ENCODE assay signal across 8 mouse cellular contexts in genomic region chr8:121829048-121829776, GRCm38 (mm10). TPM values are rescaled to one million over a fixed set of nuclear protein-coding genes. Genes with fewer than 3 reads are reported as not detected.
DNase-seq lines count a peak whose midpoint lies in the region; ATAC-seq and TF ChIP-seq lines count a peak whose summit lies in the region.

TSS of gene Klhdc4 (minus strand) at chr8:121829569.

- no peak within 1 kb of the TSS for H3K27ac ChIP-seq in heart, embryonic 11.5 days (ENCODE audit: low read depth, low read length)
- peak within 1 kb of the TSS; percentile 38; the same call in 1 of the 2 replicates for H3K27ac ChIP-seq in kidney, embryonic 16.5 days (ENCODE audit: low read length)
- H3K27ac ChIP-seq in liver, adult 2 months (replicated peaks; ENCODE audit: insufficient read depth, low read depth, low read length) = no peak within 1 kb of the TSS

- peak within 1 kb of the TSS; percentile 97 for H3K4me3 ChIP-seq in heart, embryonic 11.5 days (ENCODE audit: low read depth, low read length)
- H3K4me3 ChIP-seq in kidney, embryonic 16.5 days (ENCODE audit: low read length) = peak within 1 kb of the TSS; percentile 94
- peak within 1 kb of the TSS; percentile 74 for H3K4me3 ChIP-seq in liver, adult 2 months (ENCODE audit: insufficient read depth, low read depth, low read length)
- H3K4me3 ChIP-seq in myocyte = peak within 1 kb of the TSS; percentile 81

- peak; percentile 92 for DNase-seq in B cell, adult 2 months
- peak; percentile 98 for DNase-seq in brain, adult 2 months (ENCODE audit: low read depth, low spot score)
- peak; percentile 73 for DNase-seq in liver, adult 2 months (ENCODE audit: extremely low read depth, low read depth, low spot score)
- peak; percentile 92 for DNase-seq in splenic B cell, adult 2 months (ENCODE audit: low read depth, low spot score)

- under 1% methylated on average over 68 of the region's 68 CpGs for WGBS in heart, embryonic 11.5 days (ENCODE audit: insufficient replicate concordance)
- under 1% methylated on average over 63 of the region's 68 CpGs for WGBS in kidney, embryonic 16.5 days
- WGBS in liver, adult 2 months = under 1% methylated on average over 67 of the region's 68 CpGs

- H3K79me2 ChIP-seq in liver, adult 2 months (ENCODE audit: control insufficient read depth, insufficient read depth, low read length) = peaks cover 19% of the 10 kb centered on the region; the same call in 1 of the 2 replicates
- peaks cover 23% of the 10 kb centered on the region for H3K79me2 ChIP-seq in myocyte (ENCODE audit: control insufficient read depth, insufficient read depth)

- no peaks in the 10 kb centered on the region for H3K9me3 ChIP-seq in heart, embryonic 11.5 days (replicated peaks; ENCODE audit: control insufficient read depth, low read length)
- no peaks in the 10 kb centered on the region for H3K9me3 ChIP-seq in kidney, embryonic 16.5 days (ENCODE audit: low read length)

- no peak for TF ChIP-seq CTCF in liver, adult 2 months (IDR thresholded peaks at IDR 0.05; ENCODE audit: low read depth, low read length)

- no peaks in the 10 kb centered on the region for H3K27me3 ChIP-seq in heart, embryonic 11.5 days (ENCODE audit: control insufficient read depth, insufficient read depth, low read length)
- H3K27me3 ChIP-seq in kidney, embryonic 16.5 days (ENCODE audit: insufficient read depth, low read length) = no peaks in the 10 kb centered on the region
- H3K27me3 ChIP-seq in liver, adult 2 months (ENCODE audit: control insufficient read depth, insufficient read depth, low read length) = no peaks in the 10 kb centered on the region
- no peaks in the 10 kb centered on the region for H3K27me3 ChIP-seq in myocyte (ENCODE audit: control insufficient read depth, insufficient read depth, insufficient read length)
- H3K27me3 ChIP-seq in splenic B cell, adult 2 months (ENCODE audit: control insufficient read depth, insufficient read depth, low read length, poor library complexity, severe bottlenecking) = no peaks in the 10 kb centered on the region

- H3K9ac ChIP-seq in heart, embryonic 11.5 days (ENCODE audit: low read depth, low read length) = peak within 1 kb of the TSS; percentile 87
- peak within 1 kb of the TSS; percentile 94 for H3K9ac ChIP-seq in kidney, embryonic 16.5 days (replicated peaks; ENCODE audit: low read length)
- H3K9ac ChIP-seq in liver, adult 2 months (ENCODE audit: low read depth, low read length) = peak within 1 kb of the TSS; percentile 62

- peak; percentile 93 for ATAC-seq in erythroblast, adult 5-6 weeks (replicated peaks; ENCODE audit: low FRiP score, poor library complexity, severe bottlenecking)
- ATAC-seq in heart, embryonic 11.5 days (replicated peaks; ENCODE audit: insufficient number of reproducible peaks, low FRiP score, low TSS enrichment) = peak; percentile 78; the same call in 1 of the 2 replicates
- peak; percentile 98 for ATAC-seq in kidney, embryonic 16.5 days (ENCODE audit: low FRiP score, low TSS enrichment)

- H3ac ChIP-seq in myocyte (ENCODE audit: control insufficient read depth, insufficient read length) = peak within 1 kb of the TSS; percentile 63

- H3K36me3 ChIP-seq in heart, embryonic 11.5 days (ENCODE audit: control insufficient read depth, insufficient read depth, low read length) = no peaks in the 10 kb centered on the region
- no peaks in the 10 kb centered on the region for H3K36me3 ChIP-seq in kidney, embryonic 16.5 days (ENCODE audit: insufficient read depth, low read length)
- no peaks in the 10 kb centered on the region for H3K36me3 ChIP-seq in liver, adult 2 months (ENCODE audit: control insufficient read depth, insufficient read depth, low read length)
- no peaks in the 10 kb centered on the region for H3K36me3 ChIP-seq in myocyte (ENCODE audit: control insufficient read depth, insufficient read depth)
- no peaks in the 10 kb centered on the region for H3K36me3 ChIP-seq in splenic B cell, adult 2 months (ENCODE audit: control insufficient read depth, insufficient read depth, low read length, poor library complexity, severe bottlenecking)

- peak within 1 kb of the TSS; percentile 93 for H3K4me2 ChIP-seq in heart, embryonic 11.5 days
- peak within 1 kb of the TSS; percentile 97 for H3K4me2 ChIP-seq in kidney, embryonic 16.5 days (replicated peaks; ENCODE audit: low read depth, low read length)
- peak within 1 kb of the TSS; percentile 99 for H3K4me2 ChIP-seq in myocyte (ENCODE audit: low read depth)

- peaks cover 6% of the 10 kb centered on the region for H3K4me1 ChIP-seq in heart, embryonic 11.5 days (ENCODE audit: control insufficient read depth, insufficient read depth, low read length)
- peaks cover 12% of the 10 kb centered on the region for H3K4me1 ChIP-seq in kidney, embryonic 16.5 days (ENCODE audit: insufficient read depth, low read length)
- peaks cover 5% of the 10 kb centered on the region for H3K4me1 ChIP-seq in liver, adult 2 months (ENCODE audit: control insufficient read depth, insufficient read depth, low read length)

- no peak for TF ChIP-seq POLR2A in liver, adult 2 months (IDR thresholded peaks at IDR 0.05; ENCODE audit: extremely low read depth, insufficient read depth, low read length)
- peak; percentile 68 for TF ChIP-seq POLR2A in myocyte (IDR thresholded peaks at IDR 0.05; ENCODE audit: insufficient read length, low read depth)

TF ChIP-seq in myocyte, 11 proteins besides CTCF, POLR2A, EP300 and RAD21:
- TF ChIP-seq MYOD1 (IDR thresholded peaks at IDR 0.05; ENCODE audit: control insufficient read depth in 1 of 3, insufficient read length in 2 of 3, low read depth in 2 of 3) (peak in 1 of 3 experiments; percentile 23), MYOG (IDR thresholded peaks at IDR 0.05; ENCODE audit: control insufficient read depth in 1 of 3, insufficient read depth in 1 of 3, insufficient read length in 2 of 3, low read depth in 2 of 3) (peak in 1 of 3 experiments; percentile 68), POLR2AphosphoS2 (IDR thresholded peaks at IDR 0.05; ENCODE audit: insufficient read length, low read depth) (peak; percentile 66), MAX (IDR thresholded peaks at IDR 0.05; ENCODE audit: low read depth) (peak; percentile 19), TCF12 (IDR thresholded peaks at IDR 0.05; ENCODE audit: insufficient read depth, poor library complexity, severe bottlenecking) (no peak), TCF3 (IDR thresholded peaks at IDR 0.05; ENCODE audit: insufficient read length, low read depth) (no peak), SRF (IDR thresholded peaks at IDR 0.05; ENCODE audit: control insufficient read depth, insufficient read length, low read depth) (peak; percentile 70), USF1 (IDR thresholded peaks at IDR 0.05; ENCODE audit: low read depth) (no peak), CEBPB (IDR thresholded peaks at IDR 0.05; ENCODE audit: insufficient read depth, poor library complexity, severe bottlenecking) (no peak), E2F4 (IDR thresholded peaks at IDR 0.05; ENCODE audit: insufficient read depth) (peak; percentile 39), REST (IDR thresholded peaks at IDR 0.05; ENCODE audit: insufficient read depth, insufficient read length) (no peak)

RNA-seq across cellular contexts. Expression of gene Klhdc4, which starts in this region (rescaled TPM):
- total RNA-seq in erythroblast, adult 5-6 weeks (2015; ENCODE audit: low replicate concordance) = 5.6 and 7.9 TPM in 2 replicates
- total RNA-seq in erythroblast, adult 5-6 weeks (2017; ENCODE audit: low replicate concordance) = 5.9 and 9.1 TPM in 2 replicates
- 31.0 and 31.1 TPM in 2 replicates for polyA plus RNA-seq in heart, embryonic 11.5 days (2014; fragmentation: Nextera tagmentation; extraction: Ambion mirVana)
- polyA plus RNA-seq in kidney, embryonic 16.5 days (2015; fragmentation: Nextera tagmentation; extraction: Ambion mirVana) = 48.4 and 50.1 TPM in 2 replicates
- 14.3 and 14.8 TPM in 2 replicates for total RNA-seq in liver, adult 2 months (2014; rRNA removed)
- 6.8 and 11.9 TPM in 2 replicates for polyA plus RNA-seq in liver, adult 2 months (2012; rRNA removed)
- polyA plus RNA-seq in myocyte (2012; fragmentation: generic; extraction: Trizol) = 31.4 TPM
